Mouse (Mus musculus) embryonic fibroblast, embryonic 13.5 days (primary cell): ENCODE results near the gene Ugt1a9.

Experiments used
- CTCF ChIP-seq: IDR thresholded peaks from 2 replicates; pipeline ENCODE4 v1.5.1; 2011; ENCODE audit warnings: mild to moderate bottlenecking, control low read depth, low read length, moderate library complexity, borderline replicate concordance; ENCODE audit not compliant: insufficient read depth
- POLR2A ChIP-seq: IDR thresholded peaks from 2 replicates; pipeline ENCODE4 v1.6.1; 2011; ENCODE audit warnings: low read depth, mild to moderate bottlenecking, control low read depth, low read length, moderate library complexity

GRCm38 (mm10) chr1:88257681-88258080, 187.1 kb downstream of the Ugt1a9 start:
- TF ChIP-seq POLR2A (no peak), CTCF (no peak)
